8 mouse cellular contexts compared by ENCODE assay signal in the genomic region with DNA sequence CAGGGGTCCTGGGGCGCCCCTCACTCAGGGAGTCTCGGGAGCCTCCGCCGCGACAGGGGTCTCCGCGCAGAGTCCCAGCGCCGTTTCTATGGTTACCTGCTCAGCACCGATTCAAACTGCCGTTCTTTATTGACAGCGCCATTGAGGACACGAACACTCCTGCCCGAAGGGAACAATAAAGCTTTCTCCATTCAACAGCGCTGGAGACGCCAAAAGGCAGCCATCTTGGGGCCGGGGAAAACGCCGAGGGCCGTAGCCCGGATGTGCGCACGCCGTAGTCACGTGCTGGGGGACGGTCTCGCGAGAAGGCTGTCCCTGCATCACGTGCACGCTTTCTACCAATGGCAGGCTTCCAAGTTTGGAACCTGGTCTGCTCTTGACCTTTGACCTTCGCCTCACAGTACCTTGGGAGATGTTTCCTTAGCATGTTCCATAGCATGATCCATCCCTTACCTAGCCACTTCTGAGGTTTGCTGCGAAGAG. TPM values are rescaled to one million over a fixed set of nuclear protein-coding genes. Genes with fewer than 3 reads are reported as not detected.
DNase-seq lines count a peak whose midpoint lies in the region; ATAC-seq and TF ChIP-seq lines count a peak whose summit lies in the region.

TSS of gene Zbtb40 (minus strand) at position 252 of the 483 bp plus-strand sequence.

- WGBS in embryonic facial prominence, embryonic 14.5 days, result 1% methylated on average over 32 of the region's 32 CpGs
- WGBS in heart, adult 2 months, result 2% methylated on average over 32 of the region's 32 CpGs
- 1% methylated on average over 32 of the region's 32 CpGs for WGBS in limb, embryonic 13.5 days
- WGBS in midbrain, embryonic 16.5 days, result 1% methylated on average over 32 of the region's 32 CpGs

- peaks cover 19% of the 10 kb centered on the region for H3K4me1 ChIP-seq in embryonic facial prominence, embryonic 14.5 days (ENCODE audit: control insufficient read depth, insufficient read depth, low read length)
- peaks cover 5% of the 10 kb centered on the region for H3K4me1 ChIP-seq in heart, adult 2 months (ENCODE audit: control insufficient read depth, insufficient read depth, low read length)
- peaks cover 22% of the 10 kb centered on the region for H3K4me1 ChIP-seq in limb, embryonic 13.5 days
- H3K4me1 ChIP-seq in midbrain, embryonic 16.5 days (ENCODE audit: control insufficient read depth, insufficient read depth, low read length), result peaks cover 22% of the 10 kb centered on the region

- peak within 1 kb of the TSS; percentile 71 for H3K4me2 ChIP-seq in embryonic facial prominence, embryonic 14.5 days (ENCODE audit: low read depth, low read length)
- H3K4me2 ChIP-seq in limb, embryonic 13.5 days (replicated peaks), result peak within 1 kb of the TSS; percentile 74
- peak within 1 kb of the TSS; percentile 56 for H3K4me2 ChIP-seq in midbrain, embryonic 16.5 days (ENCODE audit: low read length)

- peaks cover 9% of the 10 kb centered on the region; the same call in 1 of the 2 replicates for H3K9me3 ChIP-seq in embryonic facial prominence, embryonic 14.5 days (ENCODE audit: control insufficient read depth, low read length)
- peaks cover 12% of the 10 kb centered on the region for H3K9me3 ChIP-seq in limb, embryonic 13.5 days
- 0 out of 2 replicates have a peak, but pooled peaks cover 4% of the 10 kb centered on the region for H3K9me3 ChIP-seq in midbrain, embryonic 16.5 days (replicated peaks; ENCODE audit: control insufficient read depth, low read length, poor library complexity, severe bottlenecking)

- no peak for TF ChIP-seq CTCF in heart, adult 2 months (IDR thresholded peaks at IDR 0.05)

- ATAC-seq in embryonic facial prominence, embryonic 14.5 days (ENCODE audit: low read depth), result peak; percentile 96
- ATAC-seq in limb, embryonic 13.5 days (ENCODE audit: low FRiP score, low read depth), result peak; percentile 96
- peak; percentile 95 for ATAC-seq in midbrain, embryonic 16.5 days

- H3K36me3 ChIP-seq in embryonic facial prominence, embryonic 14.5 days (ENCODE audit: control insufficient read depth, insufficient read depth, low read length), result no peaks in the 10 kb centered on the region
- H3K36me3 ChIP-seq in heart, adult 2 months (ENCODE audit: control insufficient read depth, insufficient read depth, low read length), result no peaks in the 10 kb centered on the region
- no peaks in the 10 kb centered on the region for H3K36me3 ChIP-seq in limb, embryonic 13.5 days
- H3K36me3 ChIP-seq in midbrain, embryonic 16.5 days (ENCODE audit: control insufficient read depth, insufficient read depth, low read length), result no peaks in the 10 kb centered on the region

- H3K4me3 ChIP-seq in embryonic facial prominence, embryonic 14.5 days (ENCODE audit: low read depth, low read length), result peak within 1 kb of the TSS; percentile 95
- H3K4me3 ChIP-seq in heart, adult 2 months, result peak within 1 kb of the TSS; percentile 99
- H3K4me3 ChIP-seq in limb, embryonic 13.5 days, result peak within 1 kb of the TSS; percentile 81
- peak within 1 kb of the TSS; percentile 52 for H3K4me3 ChIP-seq in midbrain, embryonic 16.5 days (ENCODE audit: low read depth, low read length)

- intact Hi-C loops in heart, adult 2 months (cut with DNase I), result no loop called here

- TF ChIP-seq EP300 in heart, adult 2 months (IDR thresholded peaks at IDR 0.05; ENCODE audit: insufficient read depth, low read depth, low read length), result peak; percentile 81

- TF ChIP-seq POLR2A in heart, adult 2 months (IDR thresholded peaks at IDR 0.05; ENCODE audit: insufficient read depth, low read depth, low read length), result peak; percentile 57

- peak within 1 kb of the TSS; percentile 80 for H3K9ac ChIP-seq in embryonic facial prominence, embryonic 14.5 days (ENCODE audit: low read depth, low read length)
- H3K9ac ChIP-seq in heart, adult 2 months (ENCODE audit: low read depth, low read length), result peak within 1 kb of the TSS; percentile 85
- peak within 1 kb of the TSS; percentile 80 for H3K9ac ChIP-seq in limb, embryonic 13.5 days
- peak within 1 kb of the TSS; percentile 59 for H3K9ac ChIP-seq in midbrain, embryonic 16.5 days (ENCODE audit: low read depth, low read length)

- H3K27ac ChIP-seq in embryonic facial prominence, embryonic 14.5 days (replicated peaks; ENCODE audit: low read depth, low read length), result peak within 1 kb of the TSS; percentile 70
- H3K27ac ChIP-seq in heart, adult 2 months, result peak within 1 kb of the TSS; percentile 78
- H3K27ac ChIP-seq in limb, embryonic 13.5 days, result peak within 1 kb of the TSS; percentile 48; the same call in 1 of the 2 replicates
- H3K27ac ChIP-seq in midbrain, embryonic 16.5 days (ENCODE audit: low read length), result peak within 1 kb of the TSS; percentile 75

- no peaks in the 10 kb centered on the region; the same call in 1 of the 2 replicates for H3K79me2 ChIP-seq in heart, adult 2 months (replicated peaks; ENCODE audit: control insufficient read depth, insufficient read depth, low read length)

- DNase-seq in 3T3-L1 (ENCODE audit: low read depth, low spot score), result peak; percentile 95
- peak; percentile 83 to 86 for DNase-seq in adrenal gland, postnatal 4 days (ENCODE audit: low spot score in 2 of 2)
- DNase-seq in embryonic facial prominence, embryonic 14.5 days (ENCODE audit: low spot score), result peak; percentile 98
- peak; percentile 90 to 91 for DNase-seq in heart, adult 2 months
- peak; percentile 92 to 93 for DNase-seq in kidney, adult 8-10 months
- DNase-seq in spleen, postnatal 10 days (ENCODE audit: low spot score in 2 of 2), result peak; percentile 59 to 91

- peaks cover 34% of the 10 kb centered on the region for H3K27me3 ChIP-seq in embryonic facial prominence, embryonic 14.5 days (replicated peaks; ENCODE audit: control insufficient read depth, insufficient read depth, low read length)
- H3K27me3 ChIP-seq in heart, adult 2 months (ENCODE audit: control insufficient read depth, insufficient read depth, low read length), result no peaks in the 10 kb centered on the region; the same call in 1 of the 2 replicates
- H3K27me3 ChIP-seq in limb, embryonic 13.5 days, result peaks cover 38% of the 10 kb centered on the region
- H3K27me3 ChIP-seq in midbrain, embryonic 16.5 days (ENCODE audit: control insufficient read depth, insufficient read depth, low read depth, low read length), result peaks cover 34% of the 10 kb centered on the region

RNA-seq across cellular contexts. Expression of gene Zbtb40, which starts in this region (rescaled TPM):
- total RNA-seq in adrenal gland, postnatal 4 days (2021), result 1 to 10 TPM; 6.6 to 9.9 TPM
- 3.0 and 4.1 TPM in 2 replicates for polyA plus RNA-seq in embryonic facial prominence, embryonic 14.5 days (2014; fragmentation: Nextera tagmentation; extraction: Ambion mirVana)
- 1 to 10 TPM; 7.3 to 8.0 TPM for total RNA-seq in heart, adult 2 months (2021)
- 5.6 and 9.3 TPM in 2 replicates for polyA plus RNA-seq in heart, adult 2 months (2012; rRNA removed)
- polyA plus RNA-seq in limb, embryonic 13.5 days (2015; fragmentation: Nextera tagmentation; extraction: Ambion mirVana), result 3.9 and 5.0 TPM in 2 replicates
- 3.6 and 4.6 TPM in 2 replicates for polyA plus RNA-seq in midbrain, embryonic 16.5 days (2015; fragmentation: Nextera tagmentation; extraction: Ambion mirVana)

Comparison
In these comparisons a context has a peak if more than half of its experiments do, and no peak if none do; other contexts are left out.
1. Peak in every context shown above with its lines: DNase-seq, ATAC-seq, H3K4me3 ChIP-seq and H3K27ac ChIP-seq.